Mouse (Mus musculus) liver, adult 2 months (tissue): ENCODE results near the gene Dnajc25.

Experiments
- CTCF ChIP-seq: fragments of 200-500 bp; IDR thresholded peaks from 2 replicates; pipeline ENCODE4 v1.5.1; 2011; ENCODE audit warnings: low read depth, low read length, control low read depth
- POLR2A ChIP-seq: fragments of 200-500 bp; IDR thresholded peaks from 2 replicates; pipeline ENCODE4 v1.6.1; 2011; ENCODE audit warnings: low read length, control low read depth; ENCODE audit not compliant: insufficient read depth; ENCODE audit errors: extremely low read depth

GRCm38 (mm10) chr4:58994762-58995161 is at the start of gene Dnajc25:
- TF ChIP-seq CTCF = no peak
- TF ChIP-seq POLR2A = no peak
